Mouse (Mus musculus): Measurements from ENCODE around the gene Fancb. TPM values are rescaled to one million over a fixed set of nuclear protein-coding genes. Genes with fewer than 3 reads are reported as not detected.

Gene Fancb
- total RNA-seq (2017), result 2.7 and 4.5 TPM in 2 replicates

- ATAC-seq (ENCODE audit: extremely low read depth, insufficient number of reproducible peaks, low FRiP score, poor library complexity, severe bottlenecking), result peak; percentile 93
These were observed at the start of gene Fancb, which contains the start of gene Mospd2 for GRCm38 (mm10) chrX:164980193-164980775. Gene Fancb (plus strand): TSS chrX:164980592. Gene Mospd2 (minus strand): TSS chrX:164980375.

- ATAC-seq (ENCODE audit: extremely low read depth, insufficient number of reproducible peaks, low FRiP score, poor library complexity, severe bottlenecking), result peak; percentile 79; the same call in 1 of the 2 replicates
These were observed 38.9 kb upstream of the Fancb start for GRCm38 (mm10) chrX:164941540-164941939.

GRCm38 (mm10) chrX:164951858-164952576 is 28.4 kb upstream of the Fancb start:
- no peak for ATAC-seq (ENCODE audit: extremely low read depth, insufficient number of reproducible peaks, low FRiP score, poor library complexity, severe bottlenecking)

- ATAC-seq (ENCODE audit: extremely low read depth, insufficient number of reproducible peaks, low FRiP score, poor library complexity, severe bottlenecking), result no peak
These were observed 27.6 kb upstream of the Fancb start for GRCm38 (mm10) chrX:164952601-164953375.

- ATAC-seq (ENCODE audit: extremely low read depth, insufficient number of reproducible peaks, low FRiP score, poor library complexity, severe bottlenecking), result no peak
These were observed 14.5 kb upstream of the Fancb start for GRCm38 (mm10) chrX:164965750-164966448.

- no peak for ATAC-seq (ENCODE audit: extremely low read depth, insufficient number of reproducible peaks, low FRiP score, poor library complexity, severe bottlenecking)
These were observed 9.2 kb upstream of the Fancb start for GRCm38 (mm10) chrX:164971206-164971605.

GRCm38 (mm10) chrX:164978866-164979265 is 1.5 kb upstream of the Fancb start:
- ATAC-seq (ENCODE audit: extremely low read depth, insufficient number of reproducible peaks, low FRiP score, poor library complexity, severe bottlenecking), result no peak

- no peak for ATAC-seq (ENCODE audit: extremely low read depth, insufficient number of reproducible peaks, low FRiP score, poor library complexity, severe bottlenecking)
These were observed 22.7 kb downstream of the Fancb start for GRCm38 (mm10) chrX:165003141-165003540.

GRCm38 (mm10) chrX:165004779-165005324 is 24.5 kb downstream of the Fancb start, which contains the start of gene Gm17604:
Gene Gm17604 (minus strand): TSS chrX:165004829.
- no peak for ATAC-seq (ENCODE audit: extremely low read depth, insufficient number of reproducible peaks, low FRiP score, poor library complexity, severe bottlenecking)

Other genes with a start within 250 kb of the Fancb start
- gene Mospd2, start 217 bp upstream of the Fancb start, total RNA-seq (2017), result 16.2 and 18.6 TPM in 2 replicates
- not detected in 2 replicates for gene Gm17604, start 24.2 kb downstream of the Fancb start, total RNA-seq (2017)

Measured in neutrophil, adult 5-6 weeks (primary cell).